Mouse (Mus musculus) cerebellum, adult 9-10 months (tissue): ENCODE data around the gene Pym1.

ENCODE experiments used
- DNase-seq: peaks from one replicate; pipeline ENCODE4 v3.0.0; 2022

Gene Pym1

DNA sequence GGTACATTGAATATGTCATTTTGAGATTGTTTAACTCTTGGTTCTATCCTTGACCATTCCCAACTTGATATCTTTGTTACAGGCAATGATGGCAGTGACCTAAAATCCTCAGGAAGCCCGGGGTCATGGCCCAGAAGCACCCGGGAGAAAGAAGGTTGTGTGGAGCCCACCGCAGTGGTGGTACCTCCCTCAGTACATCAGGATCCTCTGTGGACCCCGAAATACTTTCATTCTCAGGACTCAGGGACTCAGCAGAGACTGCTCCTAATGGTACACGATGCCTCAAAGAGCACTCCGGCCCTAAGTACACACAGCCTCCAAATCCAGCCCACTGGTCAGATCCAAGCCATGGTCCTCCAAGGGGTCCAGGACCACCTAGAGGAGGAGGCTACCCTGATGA lies 58.4 kb downstream of the Pym1 start:
- peak; percentile 51 for DNase-seq

DNA sequence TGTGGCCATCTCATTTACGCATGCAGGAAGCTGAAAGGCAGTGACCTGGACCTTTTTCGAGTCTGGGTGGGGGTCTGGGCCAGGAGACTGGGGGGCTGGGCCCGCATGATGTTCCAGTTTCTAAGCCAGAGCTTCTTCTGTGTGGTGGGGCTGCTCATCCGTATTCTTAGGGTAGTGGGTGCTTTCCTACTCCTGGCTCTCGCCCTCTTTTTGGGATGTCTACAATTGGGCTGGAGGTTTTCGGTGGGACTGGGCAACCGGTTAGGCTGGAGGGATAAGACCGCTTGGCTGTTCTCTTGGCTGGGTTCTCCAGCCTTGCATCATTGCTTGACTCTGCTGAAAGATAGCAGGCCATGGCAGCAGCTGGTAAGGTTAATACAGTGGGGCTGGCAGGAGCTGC lies 59.3 kb downstream of the Pym1 start:
- DNase-seq: no peak
